Mouse (Mus musculus): ENCODE data around the gene Polr3c. TPM values are rescaled to one million over a fixed set of nuclear protein-coding genes. Genes with fewer than 3 reads are reported as not detected.
A peak's percentile ranks its signal among the peaks of the same experiment; 100 is the strongest.
"Not testable (repeated sequence)": the region's sequence is repeated elsewhere in the genome, so short reads cannot be mapped to it uniquely, and the experiment has no call there.

Polr3c gene
- total RNA-seq, 4 experiments from 2014 or later: 30.0 to 33.4 (median 31.1) TPM

- peak; percentile 52 for DNase-seq
Observed at GRCm38 (mm10) chr3:96707903-96708683, 19.3 kb downstream of the Polr3c start, which contains the start of gene Nudt17. Gene Nudt17 (minus strand): TSS chr3:96708562.

GRCm38 (mm10) chr3:96706984-96707383 lies 20.4 kb downstream of the Polr3c start:
- no peak for DNase-seq

GRCm38 (mm10) chr3:96706217-96706616 lies 21.2 kb downstream of the Polr3c start:
- DNase-seq: no peak

- no peak for DNase-seq
Observed at GRCm38 (mm10) chr3:96704778-96705177, 22.6 kb downstream of the Polr3c start.

GRCm38 (mm10) chr3:96701003-96701402 lies 26.4 kb downstream of the Polr3c start:
- no peak for DNase-seq

- no peak for DNase-seq
Observed at GRCm38 (mm10) chr3:96700376-96700775, 27.1 kb downstream of the Polr3c start.

GRCm38 (mm10) chr3:96698993-96699690 lies 28.3 kb downstream of the Polr3c start:
- DNase-seq: no peak

- peak; percentile 87 for DNase-seq
Observed at GRCm38 (mm10) chr3:96696766-96697732, 30.4 kb downstream of the Polr3c start.

- peak; percentile 78 for DNase-seq
Observed at GRCm38 (mm10) chr3:96696198-96696765, 31.1 kb downstream of the Polr3c start, which contains the start of gene Pias3. Gene Pias3 (plus strand): TSS chr3:96696384.

GRCm38 (mm10) chr3:96693579-96693978 lies 33.8 kb downstream of the Polr3c start:
- no peak for DNase-seq

GRCm38 (mm10) chr3:96692506-96692905 lies 34.9 kb downstream of the Polr3c start:
- no peak for DNase-seq

- no peak for DNase-seq
Observed at GRCm38 (mm10) chr3:96690298-96690697, 37.1 kb downstream of the Polr3c start.

- DNase-seq: no peak
Observed at GRCm38 (mm10) chr3:96688854-96689253, 38.6 kb downstream of the Polr3c start.

- DNase-seq: not testable (repeated sequence)
Observed at GRCm38 (mm10) chr3:96686057-96686456, 41.4 kb downstream of the Polr3c start.

GRCm38 (mm10) chr3:96684822-96685156 lies 42.6 kb downstream of the Polr3c start:
- no peak for DNase-seq

GRCm38 (mm10) chr3:96684151-96684821 lies 43.1 kb downstream of the Polr3c start:
- DNase-seq: peak; percentile 75

- no peak for DNase-seq
Observed at GRCm38 (mm10) chr3:96683496-96683895, 43.9 kb downstream of the Polr3c start.

- DNase-seq: no peak
Observed at GRCm38 (mm10) chr3:96680269-96680956, 47.0 kb downstream of the Polr3c start.

- DNase-seq: peak; percentile 77
Observed at GRCm38 (mm10) chr3:96679159-96679674, 48.2 kb downstream of the Polr3c start.

GRCm38 (mm10) chr3:96678456-96678855 lies 49.0 kb downstream of the Polr3c start:
- no peak for DNase-seq

- DNase-seq: no peak
Observed at GRCm38 (mm10) chr3:96675690-96676089, 51.7 kb downstream of the Polr3c start.

Data from adrenal gland, adult 8-10 months (tissue).